Mouse (Mus musculus) lung, postnatal 0 days (tissue): ENCODE measurements around the gene Zfp219.

Source experiments
- CTCF ChIP-seq: IDR thresholded peaks from 2 replicates; pipeline ENCODE4 v1.5.1; 2016; ENCODE audit warnings: antibody characterized with exemption, mild to moderate bottlenecking
- EP300 ChIP-seq: IDR thresholded peaks from 2 replicates; pipeline ENCODE4 v1.6.1; 2016; ENCODE audit warnings: antibody characterized with exemption, mild to moderate bottlenecking, control low read depth

- no peak for TF ChIP-seq CTCF
- no peak for TF ChIP-seq EP300
Observed at GRCm38 (mm10) chr14:52012085-52012484, 8.4 kb downstream of the Zfp219 start.
